Mouse (Mus musculus) heart, adult 11 months (tissue): Measurements from ENCODE around the gene Palm2.

ENCODE experiments used
- DNase-seq: peaks from one replicate; pipeline ENCODE4 v3.0.0; 2022

Gene Palm2

GRCm38 (mm10) chr4:57514003-57514937 lies 80.2 kb downstream of the Palm2 start:
- peak; percentile 83 for DNase-seq

- DNase-seq: peak; percentile 86
These were observed 81.3 kb downstream of the Palm2 start for GRCm38 (mm10) chr4:57515356-57515755.

GRCm38 (mm10) chr4:57523456-57523855 lies 89.4 kb downstream of the Palm2 start:
- DNase-seq: peak; percentile 84

- peak; percentile 95 for DNase-seq
These were observed 90.4 kb downstream of the Palm2 start for GRCm38 (mm10) chr4:57524461-57524860.

GRCm38 (mm10) chr4:57525221-57526011 lies 91.4 kb downstream of the Palm2 start:
- peak; percentile 95 for DNase-seq

GRCm38 (mm10) chr4:57528296-57528695 lies 94.2 kb downstream of the Palm2 start:
- DNase-seq: peak; percentile 28

- DNase-seq: peak; percentile 52
These were observed 99.6 kb downstream of the Palm2 start for GRCm38 (mm10) chr4:57533686-57534085.

- DNase-seq: peak; percentile 92
These were observed 100.2 kb downstream of the Palm2 start for GRCm38 (mm10) chr4:57534232-57534631.

- no peak for DNase-seq
These were observed 101.0 kb downstream of the Palm2 start for GRCm38 (mm10) chr4:57535087-57535486.

- DNase-seq: no peak
These were observed 104.1 kb downstream of the Palm2 start for GRCm38 (mm10) chr4:57538029-57538688.

- DNase-seq: no peak
These were observed 109.7 kb downstream of the Palm2 start for GRCm38 (mm10) chr4:57543692-57544256.

- DNase-seq: no peak
These were observed 113.7 kb downstream of the Palm2 start for GRCm38 (mm10) chr4:57547785-57548184.

GRCm38 (mm10) chr4:57550216-57550615 lies 116.2 kb downstream of the Palm2 start:
- peak; percentile 96 for DNase-seq

- no peak for DNase-seq
These were observed 123.1 kb downstream of the Palm2 start for GRCm38 (mm10) chr4:57557102-57557501.

GRCm38 (mm10) chr4:57559438-57559837 lies 125.4 kb downstream of the Palm2 start:
- DNase-seq: no peak

- DNase-seq: no peak
These were observed 126.0 kb downstream of the Palm2 start for GRCm38 (mm10) chr4:57560010-57560409.

GRCm38 (mm10) chr4:57561055-57561454 lies 127.0 kb downstream of the Palm2 start:
- DNase-seq: peak; percentile 94

- no peak for DNase-seq
These were observed 131.2 kb downstream of the Palm2 start for GRCm38 (mm10) chr4:57565283-57565682.

- DNase-seq: no peak
These were observed 131.8 kb downstream of the Palm2 start for GRCm38 (mm10) chr4:57565811-57566210.

- DNase-seq: peak; percentile 97
These were observed 133.7 kb downstream of the Palm2 start, which contains the start of gene Pakap for GRCm38 (mm10) chr4:57567666-57568206. Pakap (plus strand) TSS chr4:57568179.

GRCm38 (mm10) chr4:57568268-57569068 lies 134.4 kb downstream of the Palm2 start:
- no peak for DNase-seq

GRCm38 (mm10) chr4:57569069-57569355 lies 135.0 kb downstream of the Palm2 start:
- no peak for DNase-seq
